Mouse (Mus musculus): Measurements from ENCODE around the gene Lgals9. TPM values are rescaled to one million over a fixed set of nuclear protein-coding genes. Genes with fewer than 3 reads are reported as not detected.

Lgals9 gene
- polyA plus RNA-seq (2017; shearing (Covaris generic)) = 273 TPM

GRCm38 (mm10) chr11:78984483-78985177 is at the start of gene Lgals9:
Lgals9 (minus strand) TSS chr11:78984946.

GRCm38 (mm10) chr11:78920411-78920939 is 64.3 kb downstream of the Lgals9 start, which contains the start of gene Nos2:
Nos2 (plus strand) TSS chr11:78920787.

Other genes with a start within 250 kb of the Lgals9 start
- 43.2 TPM for gene Ccnq, start 233.2 kb downstream of the Lgals9 start, polyA plus RNA-seq (2017; shearing (Covaris generic))
- gene Lyrm9, start 158.4 kb downstream of the Lgals9 start, polyA plus RNA-seq (2017; shearing (Covaris generic)) = 26.3 TPM
- 0.18 TPM for gene Nos2, start 64.2 kb downstream of the Lgals9 start, polyA plus RNA-seq (2017; shearing (Covaris generic))
- gene Ksr1, start 161.5 kb upstream of the Lgals9 start, polyA plus RNA-seq (2017; shearing (Covaris generic)) = 4.0 TPM